Mouse (Mus musculus): Measurements from ENCODE around the gene Ltbp4.

GRCm38 (mm10) chr7:27355261-27355660 is 17.8 kb upstream of the Ltbp4 start:
- TF ChIP-seq CTCF (IDR thresholded peaks at IDR 0.05; ENCODE audit: extremely low read depth, insufficient read depth, insufficient read length, insufficient replicate concordance): no peak
- no peak for TF ChIP-seq POLR2A (IDR thresholded peaks at IDR 0.05; ENCODE audit: low read depth, low read length)

All from spleen, adult 2 months (tissue).